Mouse (Mus musculus): ENCODE data around the gene Kctd15. TPM values are rescaled to one million over a fixed set of nuclear protein-coding genes. Genes with fewer than 3 reads are reported as not detected.

Gene Kctd15
- polyA plus RNA-seq, 1 experiment, result 39.5 TPM

- Histone ChIP-seq H3K4me3 (ENCODE audit: insufficient read depth, low read length) (no peak overlapping the region), H3K27ac (ENCODE audit: insufficient read depth, low read length) (no peak overlapping the region), H3K4me1 (ENCODE audit: control insufficient read depth, insufficient read depth, low read length) (no peaks in the 10 kb centered on the region)
- no peak for TF ChIP-seq POLR2A (IDR thresholded peaks at IDR 0.05; ENCODE audit: low read depth, low read length)
- TF ChIP-seq CTCF (IDR thresholded peaks at IDR 0.05; ENCODE audit: borderline replicate concordance, insufficient read depth, low read length), result no peak
Observed at GRCm38 (mm10) chr7:34690111-34690510, 33.6 kb upstream of the Kctd15 start.

DNA sequence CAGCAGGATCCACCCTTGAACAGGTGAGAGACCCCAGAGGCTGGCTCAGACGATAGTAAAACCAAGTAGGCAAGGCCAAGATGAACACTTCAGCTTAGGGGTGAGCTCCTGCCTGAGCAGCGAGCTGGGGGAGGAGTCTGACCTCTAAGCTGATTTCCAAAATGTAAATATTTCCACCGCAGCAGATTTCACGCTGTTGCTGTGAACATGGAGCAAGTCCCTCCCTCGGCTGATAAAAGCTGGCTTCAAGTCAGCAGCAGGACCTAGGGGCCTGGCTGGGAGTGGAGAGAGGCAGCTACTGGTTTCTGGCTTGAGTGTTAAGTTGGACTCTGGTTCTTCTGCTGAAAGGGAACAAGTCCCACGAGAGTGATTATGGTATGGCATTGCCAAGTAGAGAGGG, 32.5 kb upstream of the Kctd15 start:
- no peaks in the 10 kb centered on the region for H3K4me1 ChIP-seq (ENCODE audit: control insufficient read depth, insufficient read depth, low read length)
- no peak overlapping the region for H3K27ac ChIP-seq (ENCODE audit: insufficient read depth, low read length)
- H3K4me3 ChIP-seq (ENCODE audit: insufficient read depth, low read length), result no peak overlapping the region
- TF ChIP-seq CTCF (IDR thresholded peaks at IDR 0.05; ENCODE audit: borderline replicate concordance, insufficient read depth, low read length) (no peak), POLR2A (IDR thresholded peaks at IDR 0.05; ENCODE audit: low read depth, low read length) (no peak)

- Histone ChIP-seq H3K4me3 (ENCODE audit: insufficient read depth, low read length) (no peak overlapping the region), H3K4me1 (ENCODE audit: control insufficient read depth, insufficient read depth, low read length) (no peaks in the 10 kb centered on the region)
- no peak for TF ChIP-seq CTCF (IDR thresholded peaks at IDR 0.05; ENCODE audit: borderline replicate concordance, insufficient read depth, low read length)
- TF ChIP-seq POLR2A (IDR thresholded peaks at IDR 0.05; ENCODE audit: low read depth, low read length), result no peak
Observed at GRCm38 (mm10) chr7:34685801-34686200, 29.3 kb upstream of the Kctd15 start.

GRCm38 (mm10) chr7:34685176-34685575, 28.6 kb upstream of the Kctd15 start:
- no peak for TF ChIP-seq CTCF (IDR thresholded peaks at IDR 0.05; ENCODE audit: borderline replicate concordance, insufficient read depth, low read length)
- no peak for TF ChIP-seq POLR2A (IDR thresholded peaks at IDR 0.05; ENCODE audit: low read depth, low read length)
- no peak overlapping the region for H3K4me3 ChIP-seq (ENCODE audit: insufficient read depth, low read length)

More at GRCm38 (mm10) chr7:34685801-34686200, 29.3 kb upstream of the Kctd15 start:
- H3K27ac ChIP-seq (ENCODE audit: insufficient read depth, low read length), result no peak overlapping the region

GRCm38 (mm10) chr7:34680771-34681421, 24.4 kb upstream of the Kctd15 start:
- no peaks in the 10 kb centered on the region for H3K4me1 ChIP-seq (ENCODE audit: control insufficient read depth, insufficient read depth, low read length)
- TF ChIP-seq CTCF (IDR thresholded peaks at IDR 0.05; ENCODE audit: borderline replicate concordance, insufficient read depth, low read length) (no peak), POLR2A (IDR thresholded peaks at IDR 0.05; ENCODE audit: low read depth, low read length) (no peak)

More at GRCm38 (mm10) chr7:34685176-34685575, 28.6 kb upstream of the Kctd15 start:
- no peaks in the 10 kb centered on the region for H3K4me1 ChIP-seq (ENCODE audit: control insufficient read depth, insufficient read depth, low read length)
- no peak overlapping the region for H3K27ac ChIP-seq (ENCODE audit: insufficient read depth, low read length)

DNA sequence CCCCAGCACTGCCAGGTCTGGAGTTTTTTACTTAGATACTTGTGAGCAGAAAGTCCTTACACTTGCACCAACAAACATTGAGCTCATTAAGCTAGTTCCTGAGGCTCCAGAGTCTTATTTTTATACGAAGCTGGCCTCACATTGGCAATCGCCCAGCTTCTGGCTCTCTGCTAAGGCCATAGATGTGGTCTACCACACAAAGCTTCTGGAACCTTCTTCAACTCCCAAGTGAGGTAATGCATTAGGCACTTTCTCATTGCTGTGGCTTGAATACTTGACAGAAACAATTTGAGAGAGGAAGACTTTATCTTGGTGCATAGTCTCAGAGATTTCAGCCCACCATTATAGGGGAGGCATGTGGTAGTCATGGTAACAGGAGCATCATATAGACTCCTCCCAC, 23.4 kb upstream of the Kctd15 start:
- Histone ChIP-seq H3K4me3 (ENCODE audit: insufficient read depth, low read length) (no peak overlapping the region), H3K27ac (ENCODE audit: insufficient read depth, low read length) (no peak overlapping the region), H3K4me1 (ENCODE audit: control insufficient read depth, insufficient read depth, low read length) (no peaks in the 10 kb centered on the region)
- TF ChIP-seq CTCF (IDR thresholded peaks at IDR 0.05; ENCODE audit: borderline replicate concordance, insufficient read depth, low read length), result no peak
- TF ChIP-seq POLR2A (IDR thresholded peaks at IDR 0.05; ENCODE audit: low read depth, low read length), result no peak

More at GRCm38 (mm10) chr7:34680771-34681421, 24.4 kb upstream of the Kctd15 start:
- no peak overlapping the region for H3K4me3 ChIP-seq (ENCODE audit: insufficient read depth, low read length)
- H3K27ac ChIP-seq (ENCODE audit: insufficient read depth, low read length), result no peak overlapping the region

DNA sequence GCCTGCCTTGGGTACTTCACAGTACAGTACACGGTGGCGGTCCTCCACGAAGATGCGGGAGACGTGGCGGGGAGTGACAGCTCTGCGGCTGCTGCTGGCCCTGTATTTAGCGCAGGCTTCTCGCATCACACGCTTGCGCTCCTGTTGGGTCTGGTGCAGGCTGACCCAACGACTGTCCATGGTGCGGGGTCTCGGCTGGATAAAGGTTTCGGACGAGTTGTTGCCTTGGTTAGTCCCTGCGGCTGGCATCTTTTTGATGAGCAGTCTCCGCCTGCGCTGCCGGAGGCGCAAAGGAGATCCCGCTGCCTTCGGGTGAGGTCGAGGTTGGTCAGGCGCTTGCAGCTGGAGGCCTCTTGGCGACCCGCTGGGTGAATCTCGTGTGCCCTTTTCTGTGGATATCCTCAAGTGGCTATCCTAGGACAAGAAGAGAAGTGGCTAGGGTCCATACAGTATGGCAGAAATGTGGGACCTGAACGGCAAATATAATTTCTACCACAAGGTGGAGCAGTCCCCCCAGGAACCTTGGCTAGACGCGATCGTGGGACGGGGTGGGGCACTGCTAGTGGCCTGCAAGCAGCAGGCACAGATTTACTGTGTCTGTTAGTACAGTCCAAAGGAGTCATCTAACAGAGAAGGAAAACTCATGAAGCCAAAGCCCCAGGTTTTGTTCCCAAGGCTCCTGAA, 19.4 kb upstream of the Kctd15 start:
- Histone ChIP-seq H3K27ac (ENCODE audit: insufficient read depth, low read length) (no peak overlapping the region), H3K4me3 (ENCODE audit: insufficient read depth, low read length) (peak overlapping the region; percentile 5; the same call in 1 of the 2 replicates), H3K4me1 (ENCODE audit: control insufficient read depth, insufficient read depth, low read length) (no peaks in the 10 kb centered on the region)
- TF ChIP-seq POLR2A (IDR thresholded peaks at IDR 0.05; ENCODE audit: low read depth, low read length) (no peak), CTCF (IDR thresholded peaks at IDR 0.05; ENCODE audit: borderline replicate concordance, insufficient read depth, low read length) (peak; percentile 66)

- H3K4me1 ChIP-seq (ENCODE audit: control insufficient read depth, insufficient read depth, low read length), result no peaks in the 10 kb centered on the region
- H3K4me3 ChIP-seq (ENCODE audit: insufficient read depth, low read length), result no peak overlapping the region
- H3K27ac ChIP-seq (ENCODE audit: insufficient read depth, low read length), result no peak overlapping the region
- no peak for TF ChIP-seq POLR2A (IDR thresholded peaks at IDR 0.05; ENCODE audit: low read depth, low read length)
- TF ChIP-seq CTCF (IDR thresholded peaks at IDR 0.05; ENCODE audit: borderline replicate concordance, insufficient read depth, low read length), result no peak
Observed at GRCm38 (mm10) chr7:34675120-34675790, 18.7 kb upstream of the Kctd15 start.

DNA sequence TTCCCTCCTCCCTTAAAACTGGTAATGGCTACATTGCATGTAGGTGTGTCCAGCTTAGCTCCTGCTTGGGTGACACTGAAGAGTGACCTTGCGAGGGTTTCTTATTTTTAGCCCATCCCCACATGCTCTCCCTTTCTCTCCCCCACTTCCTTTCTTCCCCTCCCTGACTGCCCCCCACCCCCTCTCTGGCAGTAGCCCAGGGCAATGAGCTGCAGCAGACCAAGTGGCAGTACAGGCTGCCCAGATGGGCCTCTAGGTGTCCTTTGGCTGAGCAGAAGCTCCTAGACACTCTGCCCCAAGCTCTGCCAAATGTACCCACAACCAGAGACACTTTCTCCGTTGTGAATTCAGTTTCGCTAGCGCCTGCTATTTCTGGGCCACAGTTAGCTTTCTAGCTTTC, 16.4 kb upstream of the Kctd15 start:
- Histone ChIP-seq H3K4me3 (ENCODE audit: insufficient read depth, low read length) (no peak overlapping the region), H3K4me1 (ENCODE audit: control insufficient read depth, insufficient read depth, low read length) (no peaks in the 10 kb centered on the region), H3K27ac (ENCODE audit: insufficient read depth, low read length) (no peak overlapping the region)
- TF ChIP-seq POLR2A (IDR thresholded peaks at IDR 0.05; ENCODE audit: low read depth, low read length), result no peak
- TF ChIP-seq CTCF (IDR thresholded peaks at IDR 0.05; ENCODE audit: borderline replicate concordance, insufficient read depth, low read length), result no peak

GRCm38 (mm10) chr7:34671911-34672310, 15.4 kb upstream of the Kctd15 start:
- H3K4me3 ChIP-seq (ENCODE audit: insufficient read depth, low read length), result no peak overlapping the region
- TF ChIP-seq POLR2A (IDR thresholded peaks at IDR 0.05; ENCODE audit: low read depth, low read length), result no peak
- peak; percentile 100 for TF ChIP-seq CTCF (IDR thresholded peaks at IDR 0.05; ENCODE audit: borderline replicate concordance, insufficient read depth, low read length)
- no peak overlapping the region for H3K27ac ChIP-seq (ENCODE audit: insufficient read depth, low read length)
- H3K4me1 ChIP-seq (ENCODE audit: control insufficient read depth, insufficient read depth, low read length), result no peaks in the 10 kb centered on the region

Data from embryonic fibroblast, embryonic 13.5 days (primary cell).